Mouse (Mus musculus) urinary bladder, postnatal 4 days (tissue): Measurements from ENCODE around the gene Sp1.

ENCODE experiments used
- DNase-seq, 2 experiments: peaks; one replicate each; pipeline ENCODE4 v3.0.0; 2021 to 2022; ENCODE audit warnings: low spot score in 2 of 2

Gene Sp1

GRCm38 (mm10) chr15:102399229-102400221 is 6.4 kb upstream of the Sp1 start:
- peak; percentile 89 to 90 for DNase-seq

DNA sequence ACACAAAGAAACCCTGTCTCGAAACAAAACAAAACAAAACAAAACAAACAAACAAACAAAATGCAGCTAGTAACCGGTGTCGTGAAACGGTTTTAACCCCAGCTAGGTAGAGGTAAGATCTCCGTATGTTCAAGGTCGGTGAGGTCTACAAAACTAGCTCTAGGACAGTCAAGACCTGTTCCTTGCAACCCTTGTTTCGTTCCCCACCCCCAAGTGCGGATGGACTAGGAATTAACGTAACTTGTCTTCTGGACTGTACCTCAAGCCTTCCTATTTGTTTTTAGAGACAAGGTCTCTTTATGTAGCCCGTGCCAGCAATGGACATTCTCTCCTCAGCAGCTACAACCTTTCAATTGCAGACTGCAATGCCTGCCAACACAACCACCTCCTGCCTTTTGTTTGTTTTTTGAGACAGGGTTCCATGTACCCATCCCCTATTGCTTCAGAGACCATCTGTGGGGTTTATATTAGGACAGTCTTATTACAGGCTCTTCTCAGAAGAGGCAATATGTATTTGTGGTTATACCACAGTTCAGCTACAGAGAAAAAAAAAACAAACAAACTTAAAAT is 5.4 kb upstream of the Sp1 start:
- DNase-seq = no peak

GRCm38 (mm10) chr15:102401278-102401677 is 4.7 kb upstream of the Sp1 start:
- no peak for DNase-seq

DNA sequence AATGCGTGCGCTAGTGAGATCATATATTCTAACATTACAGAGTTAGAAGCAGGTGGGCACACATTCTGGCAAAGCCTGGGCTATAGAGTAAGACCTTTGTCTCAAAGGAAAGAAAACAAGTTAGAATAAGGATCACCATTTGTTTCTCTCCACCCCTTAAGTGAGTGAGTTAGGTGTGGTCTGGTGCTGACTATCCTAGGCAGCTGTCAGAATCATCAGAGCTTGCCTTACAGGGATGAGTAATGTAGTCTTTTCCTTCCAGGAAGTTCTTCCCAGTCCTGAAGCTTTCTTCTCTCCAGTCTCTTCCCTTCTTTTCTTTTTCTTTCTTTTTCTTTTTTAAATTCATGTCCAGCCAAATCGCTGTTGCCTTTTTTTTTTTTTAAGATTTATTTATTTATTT is 3.7 kb upstream of the Sp1 start:
- DNase-seq = no peak

GRCm38 (mm10) chr15:102404608-102405488 is 1.1 kb upstream of the Sp1 start:
- DNase-seq = no peak

DNA sequence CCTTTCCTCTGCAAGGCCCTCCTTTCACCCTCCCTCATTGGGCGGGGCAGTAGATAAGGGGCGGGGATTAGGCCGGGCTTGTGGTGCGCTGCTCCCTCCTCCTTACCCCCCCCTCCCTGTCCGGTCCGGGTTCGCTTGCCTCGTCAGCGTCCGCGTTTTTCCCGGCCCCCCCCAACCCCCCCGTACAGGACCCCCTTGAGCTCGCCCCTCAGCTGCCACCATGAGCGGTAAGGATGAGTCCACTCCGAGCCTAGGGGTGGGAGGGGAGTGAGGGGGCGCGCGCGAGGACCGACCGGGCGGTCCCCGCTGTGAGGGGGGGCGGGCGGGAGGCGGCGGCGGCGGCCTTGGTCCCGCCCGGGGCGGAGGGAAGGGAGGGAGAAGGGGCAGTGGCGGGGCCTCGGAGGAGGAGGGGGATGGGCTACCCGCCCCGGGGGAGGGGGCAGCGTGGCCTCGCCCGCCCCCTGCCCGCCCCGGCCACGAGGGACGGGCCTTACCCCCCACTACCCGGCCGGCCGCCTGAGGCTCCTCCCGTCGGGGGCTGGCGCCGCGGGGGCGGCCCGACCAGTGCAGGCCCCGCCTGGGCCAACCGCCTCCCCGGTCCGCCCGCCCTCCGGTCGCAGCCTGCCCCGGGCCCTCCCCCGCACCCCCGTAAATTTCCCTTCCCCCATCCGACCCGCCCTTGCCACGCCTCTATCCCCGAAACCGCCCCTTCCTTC is 411 bp downstream of the Sp1 start:
- peak; percentile 84 for DNase-seq

DNA sequence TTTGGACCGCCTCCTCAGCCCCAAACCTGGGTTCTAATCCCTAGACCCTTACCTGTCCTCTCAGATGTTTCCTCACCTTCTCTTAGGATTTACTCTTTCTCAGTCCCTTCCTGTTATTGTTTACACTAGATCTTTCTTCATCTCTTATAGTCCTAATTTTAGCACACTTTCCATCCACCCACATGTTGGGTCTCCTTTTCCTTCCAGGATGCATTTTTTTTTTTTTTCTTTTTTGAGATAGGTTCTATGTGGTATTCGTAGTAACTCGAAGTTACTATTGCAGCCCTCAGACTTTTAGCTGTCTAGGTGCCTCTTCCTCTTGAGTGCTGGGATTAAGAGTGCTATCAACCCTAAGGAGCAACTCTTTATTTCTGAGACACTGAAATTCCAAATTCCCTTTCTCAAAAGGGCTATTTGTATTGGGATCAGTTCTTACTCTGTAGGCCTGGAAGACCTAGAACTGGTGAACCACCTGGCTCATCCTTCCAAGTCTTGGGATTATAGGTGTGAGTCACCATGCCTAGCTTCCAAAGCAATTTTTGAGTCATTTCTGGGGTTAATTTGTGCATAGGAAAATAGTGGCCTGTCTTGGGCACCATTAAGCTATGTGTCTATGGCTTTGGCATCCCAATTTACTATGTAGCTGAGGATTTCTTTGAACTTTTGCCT is 1.1 kb downstream of the Sp1 start:
- DNase-seq = no peak

GRCm38 (mm10) chr15:102407681-102408557 is 2.0 kb downstream of the Sp1 start:
- no peak for DNase-seq

GRCm38 (mm10) chr15:102408558-102409130 is 2.7 kb downstream of the Sp1 start:
- no peak for DNase-seq

- DNase-seq = no peak
These were observed 3.3 kb downstream of the Sp1 start for GRCm38 (mm10) chr15:102409286-102409685.

DNA sequence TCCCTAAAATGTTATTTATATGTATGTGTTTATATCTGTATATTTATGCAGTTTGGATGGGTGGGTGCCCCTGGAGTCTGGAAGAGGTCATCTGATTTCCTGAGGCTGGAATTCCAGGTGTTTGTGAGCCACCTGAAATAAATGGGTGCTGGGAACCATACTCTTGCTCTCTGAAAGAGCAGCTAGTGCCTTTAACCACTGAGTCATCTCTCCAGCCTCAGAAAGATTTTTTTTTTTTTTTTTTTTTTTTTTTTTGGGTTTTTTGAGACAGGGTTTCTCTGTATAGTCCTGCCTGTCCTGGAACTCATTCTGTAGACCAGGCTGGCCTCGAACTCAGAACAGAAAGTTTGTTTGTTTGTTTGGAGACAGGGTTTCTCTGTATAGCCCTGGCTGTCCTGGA is 5.1 kb downstream of the Sp1 start:
- no peak for DNase-seq

- DNase-seq = no peak
These were observed 7.7 kb downstream of the Sp1 start for GRCm38 (mm10) chr15:102413687-102414086.

DNA sequence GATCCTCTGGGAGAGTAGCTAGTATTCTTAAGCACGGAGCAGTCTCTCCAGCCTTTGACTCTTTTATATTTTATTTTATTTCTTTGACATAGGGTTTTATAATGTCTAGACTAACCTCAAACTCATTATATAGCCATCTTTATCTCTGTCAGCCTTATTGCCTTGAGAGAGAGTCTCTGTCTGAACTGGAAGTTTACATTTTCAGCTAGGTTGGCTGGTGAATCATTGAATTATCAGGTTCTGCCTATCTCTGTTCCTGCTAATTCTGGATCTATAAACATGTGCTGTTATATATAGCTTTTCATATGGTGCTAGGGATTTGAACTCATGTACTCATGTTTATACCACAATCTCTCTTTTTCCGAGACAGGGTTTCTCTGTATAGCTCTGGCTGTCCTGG is 11.6 kb downstream of the Sp1 start:
- DNase-seq = no peak

DNA sequence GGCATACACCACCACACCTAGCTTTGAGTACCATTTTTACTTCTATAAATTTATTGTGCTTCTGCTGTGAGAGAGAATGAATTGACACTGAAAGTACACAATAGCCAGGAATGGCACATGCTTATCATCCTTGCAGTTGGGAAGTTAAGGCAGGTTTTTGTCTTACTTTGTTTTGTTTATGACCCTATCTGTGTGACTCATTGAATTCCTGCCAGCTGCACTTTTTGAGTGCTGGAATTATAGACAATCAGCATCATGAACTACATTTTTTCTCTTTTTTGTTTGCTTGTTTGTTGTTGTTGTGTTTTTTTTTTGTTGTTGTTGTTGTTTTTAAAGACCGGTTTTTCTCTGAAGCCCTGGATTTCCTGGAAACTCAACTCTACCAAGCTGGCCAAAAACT is 15.0 kb downstream of the Sp1 start:
- DNase-seq = no peak

DNA sequence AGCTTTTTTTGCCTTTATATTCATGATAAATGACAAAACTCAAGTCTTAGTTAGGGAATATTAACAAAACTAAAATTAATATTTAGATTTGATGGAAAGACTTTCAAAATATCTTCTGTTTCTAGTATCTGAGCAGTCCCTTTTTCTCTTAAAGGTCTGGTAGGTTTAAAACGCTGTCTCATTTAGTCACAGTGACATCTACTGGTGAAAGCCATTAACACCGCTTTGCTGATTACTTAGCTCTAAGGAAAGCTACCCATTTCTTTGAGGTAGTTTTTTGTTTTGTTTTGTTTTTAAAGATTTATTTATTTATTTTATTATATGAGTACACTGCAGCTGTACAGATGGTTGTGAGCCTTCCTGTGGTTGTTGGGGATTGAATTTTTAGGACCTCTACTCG is 15.5 kb downstream of the Sp1 start:
- DNase-seq = no peak

DNA sequence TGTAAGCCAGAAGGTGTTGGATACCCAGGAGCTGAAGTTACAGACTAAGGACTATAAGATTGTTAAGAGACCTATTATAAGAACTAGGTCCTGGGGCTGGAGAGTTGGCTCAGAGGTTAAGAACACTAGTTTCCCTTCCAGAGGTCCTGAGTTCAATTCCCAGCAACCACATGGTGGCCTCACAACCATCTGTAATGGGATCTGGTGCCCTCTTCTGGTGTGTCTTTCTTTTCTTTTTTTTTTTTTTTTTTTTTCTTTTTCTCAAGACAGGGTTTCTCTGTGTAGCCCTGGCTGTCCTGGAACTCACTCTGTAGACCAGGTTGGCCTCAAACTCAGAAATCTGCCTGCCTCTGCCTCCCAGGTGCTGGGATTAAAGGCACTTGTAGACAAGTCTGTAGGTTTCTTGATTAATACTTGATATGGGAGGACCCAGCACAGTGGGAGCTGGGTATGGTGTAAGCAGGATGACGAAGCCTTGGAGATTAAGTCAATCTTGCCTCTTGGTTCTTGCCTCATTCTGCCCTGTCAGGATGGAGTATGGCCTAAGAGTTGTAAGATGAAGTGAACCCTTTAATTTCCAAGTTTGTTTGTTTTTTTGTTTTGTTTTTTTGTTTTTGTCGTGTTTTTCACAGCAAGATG is 17.8 kb downstream of the Sp1 start:
- DNase-seq = no peak

DNA sequence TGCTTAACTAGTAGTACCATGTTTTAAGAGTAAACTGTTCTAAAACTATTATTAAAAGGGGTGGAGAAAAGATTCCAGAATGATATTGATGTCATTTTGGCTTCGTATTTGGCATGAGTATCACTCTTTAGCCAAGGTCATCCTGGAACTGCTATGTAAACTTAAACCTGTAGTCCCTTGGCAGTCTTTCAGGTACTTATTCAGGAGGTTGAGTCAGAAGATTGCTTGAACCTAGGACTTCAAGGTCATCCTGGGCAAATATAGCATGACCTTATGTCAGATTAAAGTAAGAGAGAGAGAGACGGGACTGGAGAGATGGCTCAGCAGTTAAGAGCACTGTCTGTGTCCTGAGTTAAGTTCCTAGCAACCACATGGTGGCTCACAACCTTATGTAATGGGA is 18.7 kb downstream of the Sp1 start:
- DNase-seq = no peak

GRCm38 (mm10) chr15:102426963-102427362 is 21.0 kb downstream of the Sp1 start:
- no peak for DNase-seq

- DNase-seq = no peak
These were observed 26.1 kb downstream of the Sp1 start for GRCm38 (mm10) chr15:102432046-102432445.
